Mouse (Mus musculus) liver, postnatal 0 days (tissue): ENCODE results near the gene Stt3b.

Experiments used
- CTCF ChIP-seq: sonication (generic); IDR thresholded peaks from 2 replicates; pipeline ENCODE4 v1.5.1; 2016; ENCODE audit warnings: antibody characterized with exemption, low read depth
- EP300 ChIP-seq: IDR thresholded peaks from 2 replicates; pipeline ENCODE4 v1.6.1; 2016; ENCODE audit warnings: antibody characterized with exemption, low read depth, mild to moderate bottlenecking

- TF ChIP-seq CTCF, result no peak
- no peak for TF ChIP-seq EP300
Observed at GRCm38 (mm10) chr9:115355972-115356371, 45.8 kb upstream of the Stt3b start.
